Mouse (Mus musculus) gastrocnemius, postnatal 10 days (tissue): Measurements from ENCODE around the gene Hdlbp. TPM values are rescaled to one million over a fixed set of nuclear protein-coding genes. Genes with fewer than 3 reads are reported as not detected.

Source experiments
- DNase-seq: peaks from one replicate; pipeline ENCODE4 v3.0.0; 2021; ENCODE audit warnings: mixed read lengths
- total RNA-seq, 2 experiments: library from RNA; stranded (reverse); gene quantifications; 2 replicates each; pipeline ENCODE4 v1.2.3; 2021

Hdlbp gene
- total RNA-seq, 2 experiments from 2014 or later: 229 to 252 TPM

DNA sequence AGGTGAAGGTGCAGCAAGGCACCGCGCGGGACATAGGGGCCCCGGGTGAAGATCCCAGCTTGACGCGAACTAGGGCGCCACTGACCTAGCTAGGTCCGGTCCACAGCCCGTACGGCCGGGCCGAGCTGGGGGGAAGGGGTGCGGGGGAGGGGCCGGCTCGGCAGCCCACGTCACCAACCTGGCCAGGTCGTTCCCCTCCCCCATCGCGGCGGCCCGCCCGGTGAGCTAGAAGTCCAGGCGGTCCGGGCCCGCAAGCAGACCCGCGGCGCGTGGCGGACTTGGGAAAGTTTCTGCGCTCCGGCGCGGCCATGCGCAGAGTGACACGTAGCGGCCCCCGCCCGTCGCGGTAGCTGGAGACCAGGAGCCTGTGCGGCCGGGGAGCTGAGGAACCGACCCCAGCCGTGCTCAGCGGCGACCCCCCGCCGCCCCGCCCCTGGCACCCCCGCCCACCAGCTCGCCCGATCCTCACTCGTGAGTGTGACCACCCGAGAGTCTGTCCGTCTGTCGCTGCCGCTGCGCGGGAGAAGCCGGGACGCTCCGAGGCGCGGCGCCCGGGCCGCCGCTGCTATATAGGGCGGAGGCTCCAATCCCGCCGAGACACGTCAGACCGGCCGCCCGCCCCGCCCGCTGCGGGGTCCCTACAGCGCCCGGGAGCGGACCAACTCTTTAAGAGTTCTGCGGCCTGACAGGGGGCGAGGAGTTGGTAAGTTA lies 33.3 kb downstream of the Hdlbp start:
- DNase-seq: peak; percentile 85

- DNase-seq: peak; percentile 78
These were observed 34.1 kb downstream of the Hdlbp start for GRCm38 (mm10) chr1:93444405-93445110.

GRCm38 (mm10) chr1:93439321-93439720 lies 39.3 kb downstream of the Hdlbp start:
- DNase-seq: no peak

- DNase-seq: no peak
These were observed 46.5 kb downstream of the Hdlbp start for GRCm38 (mm10) chr1:93432087-93432486.

GRCm38 (mm10) chr1:93403403-93403802 lies 75.2 kb downstream of the Hdlbp start:
- DNase-seq: no peak

DNA sequence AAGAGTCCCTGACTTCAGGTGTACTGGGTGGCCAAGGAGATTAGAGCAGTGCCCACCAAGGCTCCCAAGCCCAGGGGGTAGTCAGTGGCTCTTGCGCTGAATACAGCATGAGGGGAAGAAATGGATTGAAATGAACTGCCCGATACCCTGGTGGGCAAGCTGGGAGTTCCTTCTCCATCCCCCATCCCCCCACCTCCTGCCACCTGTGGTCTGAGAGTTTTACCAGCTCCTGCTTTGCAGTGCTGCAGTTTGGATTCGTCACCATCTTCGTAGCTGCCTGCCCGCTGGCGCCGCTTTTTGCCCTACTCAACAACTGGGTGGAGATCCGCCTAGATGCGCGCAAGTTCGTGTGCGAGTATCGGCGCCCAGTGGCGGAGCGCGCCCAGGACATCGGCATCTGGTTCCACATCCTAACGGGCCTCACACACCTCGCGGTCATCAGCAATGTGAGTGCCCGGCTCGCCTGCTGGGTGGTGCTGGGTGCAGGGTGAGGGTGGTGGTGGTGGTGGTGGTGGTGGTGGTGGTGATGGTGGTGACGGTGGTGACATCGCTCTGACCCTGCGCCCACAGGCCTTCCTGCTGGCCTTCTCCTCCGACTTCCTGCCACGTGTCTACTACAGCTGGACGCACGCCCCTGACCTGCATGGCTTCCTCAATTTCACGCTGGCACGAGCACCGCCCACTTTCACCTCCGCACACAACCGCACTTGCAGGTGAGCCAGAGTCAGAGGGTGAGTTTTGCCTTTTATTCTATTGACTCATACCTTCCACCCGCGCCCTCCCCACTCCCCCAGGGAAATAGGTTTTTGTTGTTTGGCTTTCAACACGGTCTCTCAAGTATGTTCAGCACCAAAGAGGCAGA lies 77.2 kb downstream of the Hdlbp start:
- DNase-seq: no peak

- DNase-seq: no peak
These were observed 89.7 kb downstream of the Hdlbp start for GRCm38 (mm10) chr1:93388906-93389305.

- no peak for DNase-seq
These were observed 91.4 kb downstream of the Hdlbp start for GRCm38 (mm10) chr1:93387198-93387597.

DNA sequence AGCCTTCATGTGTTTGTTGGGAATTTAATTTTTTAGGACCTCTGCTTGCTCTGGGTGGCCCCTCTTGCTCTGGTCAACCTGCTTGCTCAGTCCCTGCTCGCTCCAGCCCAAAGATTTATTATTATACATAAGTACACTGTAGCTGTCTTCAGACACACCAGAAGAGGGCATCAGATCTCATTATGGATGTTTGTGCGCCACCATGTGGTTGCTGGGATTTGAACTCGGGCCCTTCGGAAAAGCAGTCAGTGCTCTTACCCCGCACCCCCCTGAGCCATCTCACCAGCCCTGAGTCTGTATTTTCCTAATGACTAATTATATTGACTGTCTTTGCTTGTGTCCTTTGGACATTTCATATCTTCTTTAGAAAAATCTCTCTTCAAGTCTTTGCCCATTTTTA lies 99.5 kb downstream of the Hdlbp start:
- DNase-seq: no peak

- DNase-seq: no peak
These were observed 101.3 kb downstream of the Hdlbp start for GRCm38 (mm10) chr1:93377307-93377706.

GRCm38 (mm10) chr1:93373665-93374064 lies 105.0 kb downstream of the Hdlbp start, which contains the start of gene Ano7:
Gene Ano7 (plus strand): TSS chr1:93373930.
- DNase-seq: no peak

GRCm38 (mm10) chr1:93365641-93366040 lies 113.0 kb downstream of the Hdlbp start:
- no peak for DNase-seq

- DNase-seq: no peak
These were observed 116.0 kb downstream of the Hdlbp start for GRCm38 (mm10) chr1:93362661-93363060.

Other genes starting within 250 kb of the Hdlbp start
- 1 to 10 TPM; 5.9 to 9.7 TPM for gene Sned1, start 243.0 kb downstream of the Hdlbp start, total RNA-seq
- 10 to 100 TPM in 1 of 2 experiments, 1 to 10 TPM in 1; 9.9 to 10.2 TPM for gene Mterf4, start 172.9 kb downstream of the Hdlbp start, total RNA-seq
- gene Ppp1r7, start 136.0 kb downstream of the Hdlbp start, total RNA-seq: 10 to 100 TPM; 17.6 to 23.7 TPM
- 1 to 10 TPM; 2.1 to 3.0 TPM for gene Pask, start 135.3 kb downstream of the Hdlbp start, total RNA-seq
- gene Ano7, start 104.9 kb downstream of the Hdlbp start, total RNA-seq: not detected
- gene Farp2, start 33.3 kb upstream of the Hdlbp start, total RNA-seq: 10 to 100 TPM; 14.9 to 18.4 TPM
- 100 to 1,000 TPM in 1 of 2 experiments, 10 to 100 TPM in 1; 98.8 to 104 TPM for gene Stk25, start 179.8 kb upstream of the Hdlbp start, total RNA-seq
- 1 to 10 TPM; 5.6 to 6.4 TPM for gene Bok, start 206.8 kb upstream of the Hdlbp start, total RNA-seq